Mouse (Mus musculus) liver, embryonic 13.5 days (tissue): ENCODE results near the gene Cd200. TPM values are rescaled to one million over a fixed set of nuclear protein-coding genes. Genes with fewer than 3 reads are reported as not detected.

Source experiments
- ATAC-seq: fragments of 200-750 bp; cut with Nextera tagmentation; 2 replicates; pipeline ENCODE4 v1.8.0; 2017; ENCODE audit warnings: low read depth, mild to moderate bottlenecking, moderate number of reproducible peaks, moderate library complexity
- DNase-seq: peaks from one replicate; pipeline ENCODE4 v3.0.0; 2022
- H3K27ac ChIP-seq: fragments of 300-500 bp; sonication (generic); 2 replicates; pipeline ENCODE4 v1.5.1; 2015; ENCODE audit warnings: moderate library complexity, mild to moderate bottlenecking, inconsistent platforms
- H3K27me3 ChIP-seq: fragments of 300-500 bp; sonication (generic); 2 replicates; pipeline ENCODE4 v1.6.1; 2015; ENCODE audit warnings: mild to moderate bottlenecking, inconsistent platforms
- H3K36me3 ChIP-seq: fragments of 300-500 bp; sonication (generic); 2 replicates; pipeline ENCODE4 v1.6.1; 2015; ENCODE audit warnings: mild to moderate bottlenecking, inconsistent platforms
- H3K4me1 ChIP-seq: fragments of 300-500 bp; sonication (generic); replicated peaks from 2 replicates; pipeline ENCODE4 v1.6.1; 2015; ENCODE audit warnings: inconsistent platforms
- H3K4me2 ChIP-seq: fragments of 300-500 bp; sonication (generic); 2 replicates; pipeline ENCODE4 v1.6.1; 2015; ENCODE audit warnings: inconsistent platforms, mild to moderate bottlenecking, moderate library complexity
- H3K4me3 ChIP-seq: fragments of 300-500 bp; sonication (generic); replicated peaks from 2 replicates; pipeline ENCODE4 v1.5.1; 2015; ENCODE audit warnings: mild to moderate bottlenecking, inconsistent platforms
- H3K9ac ChIP-seq: fragments of 300-500 bp; sonication (generic); 2 replicates; pipeline ENCODE4 v1.6.1; 2015; ENCODE audit warnings: mild to moderate bottlenecking, inconsistent platforms
- H3K9me3 ChIP-seq: fragments of 300-500 bp; sonication (generic); replicated peaks from 2 replicates; pipeline ENCODE4 v1.6.1; 2016; ENCODE audit warnings: inconsistent platforms
- WGBS: fragments of 180-500 bp; shearing (Covaris S2); methylation state at CpG from one replicate; pipeline ENCODE4 v1.1.7; 2015; ENCODE audit not compliant: insufficient replicate concordance; 5-methylcytosine and 5-hydroxymethylcytosine counted together
- polyA plus RNA-seq: library from polyadenylated mRNA; unstranded; fragments of >200 nt; fragmentation: Nextera tagmentation; extraction: Ambion mirVana; gene quantifications from 2 replicates; pipeline ENCODE4 v1.2.1, GENCODE M21; 2015

Gene Cd200
- polyA plus RNA-seq, 1 experiment from 2014 or later = 0.84 TPM

DNA sequence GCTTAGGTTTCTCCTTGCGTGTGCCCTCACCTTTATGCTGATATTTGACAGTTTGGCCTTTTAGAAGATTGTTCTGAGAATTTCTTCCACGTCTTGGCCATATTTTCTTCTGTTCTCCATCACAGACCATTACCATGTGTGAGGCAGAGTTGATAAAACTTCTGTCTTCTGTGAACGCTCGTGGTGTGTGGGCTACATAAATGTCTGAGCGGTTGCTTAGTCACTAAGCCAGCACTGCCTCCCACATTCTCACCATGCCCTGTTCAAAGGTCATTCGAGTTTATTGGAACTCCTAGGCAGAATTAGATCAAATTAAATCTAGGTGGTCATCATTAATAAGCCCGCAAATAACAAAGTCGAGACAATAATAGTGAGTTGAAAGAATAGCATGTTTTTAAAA is 76.3 kb downstream of the Cd200 start:
- Histone ChIP-seq H3K4me1 (no peaks in the 10 kb centered on the region), H3K4me2 (no peak overlapping the region), H3K9me3 (no peaks in the 10 kb centered on the region), H3K27me3 (no peaks in the 10 kb centered on the region), H3K4me3 (no peak overlapping the region), H3K9ac (no peak overlapping the region), H3K27ac (no peak overlapping the region), H3K36me3 (no peaks in the 10 kb centered on the region)
- 62% methylated on average over 8 of the region's 8 CpGs for WGBS
- no peak for DNase-seq
- ATAC-seq = no peak

Other genes starting within 250 kb of the Cd200 start
- 0.27 and 0.68 TPM in 2 replicates for gene Btla, start 184.7 kb downstream of the Cd200 start, polyA plus RNA-seq
- gene Gm609, start 83.9 kb upstream of the Cd200 start, polyA plus RNA-seq = not detected in 2 replicates
- not detected in 2 replicates for gene Gm17783, start 123.0 kb upstream of the Cd200 start, polyA plus RNA-seq
- not detected in 2 replicates for gene Slc9c1, start 126.3 kb upstream of the Cd200 start, polyA plus RNA-seq
- 2.5 and 2.6 TPM in 2 replicates for gene Gcsam, start 201.3 kb upstream of the Cd200 start, polyA plus RNA-seq
- 0.24 and 0.36 TPM in 2 replicates for gene BC016579, start 245.0 kb upstream of the Cd200 start, polyA plus RNA-seq